Mouse (Mus musculus) small intestine, adult 2 months (tissue): ENCODE measurements around the gene Cyp27b1.

Source experiments
- CTCF ChIP-seq: fragments of 200-500 bp; IDR thresholded peaks from 2 replicates; pipeline ENCODE4 v1.5.1; 2012; ENCODE audit warnings: low read depth, mild to moderate bottlenecking, control low read depth, inconsistent platforms, low read length, moderate library complexity, mixed read lengths; ENCODE audit not compliant: insufficient replicate concordance, insufficient read length; ENCODE audit errors: extremely low read depth
- POLR2A ChIP-seq: fragments of 200-500 bp; IDR thresholded peaks from 2 replicates; pipeline ENCODE4 v1.6.1; 2012; ENCODE audit warnings: low read depth, mild to moderate bottlenecking, control low read depth, inconsistent platforms, low read length, moderate library complexity

- TF ChIP-seq CTCF (no peak), POLR2A (no peak)
Measured at GRCm38 (mm10) chr10:127058708-127059107, 10.7 kb downstream of the Cyp27b1 start.
